Mouse (Mus musculus): ENCODE measurements around the gene 1110059E24Rik. TPM values are rescaled to one million over a fixed set of nuclear protein-coding genes. Genes with fewer than 3 reads are reported as not detected.

Gene 1110059E24Rik
- polyA plus RNA-seq, 1 experiment: 0.86 TPM

- Histone ChIP-seq H3K4me1 (ENCODE audit: control insufficient read depth, insufficient read depth, insufficient read length, low read length) (no peaks in the 10 kb centered on the region), H3K27ac (ENCODE audit: insufficient read depth, low read depth, low read length) (no peak overlapping the region), H3K36me3 (ENCODE audit: control insufficient read depth, insufficient read depth, low read length) (no peaks in the 10 kb centered on the region), H3K27me3 (ENCODE audit: control insufficient read depth, insufficient read depth, low read length) (no peaks in the 10 kb centered on the region), H3K4me3 (ENCODE audit: low read depth, low read length) (no peak overlapping the region)
- 54% methylated on average over 3 of the region's 3 CpGs for WGBS
- TF ChIP-seq CTCF (IDR thresholded peaks at IDR 0.05; ENCODE audit: extremely low read depth, insufficient read length, insufficient replicate concordance, low read depth, low read length): no peak
- TF ChIP-seq POLR2A (IDR thresholded peaks at IDR 0.05; ENCODE audit: low read depth, low read length): no peak
Observed at GRCm38 (mm10) chr19:21548947-21549346, 103.8 kb downstream of the 1110059E24Rik start.

- no peak overlapping the region for H3K27ac ChIP-seq (ENCODE audit: insufficient read depth, low read depth, low read length)
- no peak overlapping the region for H3K4me3 ChIP-seq (ENCODE audit: low read depth, low read length)
- H3K27me3 ChIP-seq (ENCODE audit: control insufficient read depth, insufficient read depth, low read length): no peaks in the 10 kb centered on the region
- TF ChIP-seq CTCF (IDR thresholded peaks at IDR 0.05; ENCODE audit: extremely low read depth, insufficient read length, insufficient replicate concordance, low read depth, low read length) (no peak), POLR2A (IDR thresholded peaks at IDR 0.05; ENCODE audit: low read depth, low read length) (no peak)
- no peaks in the 10 kb centered on the region for H3K36me3 ChIP-seq (ENCODE audit: control insufficient read depth, insufficient read depth, low read length)
- WGBS: 31% methylated on average over 3 of the region's 3 CpGs
- no peaks in the 10 kb centered on the region for H3K4me1 ChIP-seq (ENCODE audit: control insufficient read depth, insufficient read depth, insufficient read length, low read length)
Observed at GRCm38 (mm10) chr19:21537125-21537524, 115.7 kb downstream of the 1110059E24Rik start.

Other genes with a start within 250 kb of the 1110059E24Rik start
- 57.5 and 122 TPM in 2 replicates for gene Gda, start 179.5 kb downstream of the 1110059E24Rik start, polyA plus RNA-seq (2012; rRNA removed)
- gene Abhd17b, start 209 bp upstream of the 1110059E24Rik start, polyA plus RNA-seq (2012; rRNA removed): 7.5 and 15.2 TPM in 2 replicates
- gene Cemip2, start 125.4 kb upstream of the 1110059E24Rik start, polyA plus RNA-seq (2012; rRNA removed): 2.0 and 3.8 TPM in 2 replicates

Data from small intestine, adult 2 months (tissue).